ENCODE assay signal across 11 mouse cellular contexts in genomic region chr2:92608013-92608619, GRCm38 (mm10). TPM values are rescaled to one million over a fixed set of nuclear protein-coding genes. Genes with fewer than 3 reads are reported as not detected.
DNase-seq lines count a peak whose midpoint lies in the region; ATAC-seq and TF ChIP-seq lines count a peak whose summit lies in the region.
"Had no signal": no experiment of that assay in that cellular context is flagged by ENCODE, and none has a peak within 500 bp of the region (broad histone marks: within the 10 kb centered on the region; RNA-seq: fewer than 3 reads in every experiment).

No protein-coding gene starts in this region.

- H3K27me3 ChIP-seq in intestine, postnatal 0 days (replicated peaks; ENCODE audit: control insufficient read depth, insufficient read depth, low read length), result 0 out of 2 replicates have a peak, but pooled peaks cover under 1% of the 10 kb centered on the region
- H3K27me3 ChIP-seq in intestine, embryonic 15.5 days (replicated peaks), result peaks cover 2% of the 10 kb centered on the region; the same call in 1 of the 2 replicates
- H3K27me3 ChIP-seq in MEL (ENCODE audit: control insufficient read depth in 1 of 2, insufficient read depth in 2 of 2, low read length in 2 of 2), result no peaks in the 10 kb centered on the region; a peak in 2 of 4 replicates
- no peaks in the 10 kb centered on the region for H3K27me3 ChIP-seq in midbrain, embryonic 14.5 days (ENCODE audit: control insufficient read depth, insufficient read depth, low read length)
- peaks cover 44% of the 10 kb centered on the region for H3K27me3 ChIP-seq in liver, embryonic 12.5 days (replicated peaks)

- H3K79me2 ChIP-seq in MEL (ENCODE audit: control insufficient read depth, insufficient read depth, low read length, poor library complexity), result no peaks in the 10 kb centered on the region

- no peak for TF ChIP-seq POLR2A in MEL (IDR thresholded peaks at IDR 0.05; ENCODE audit: control insufficient read depth in 1 of 2, insufficient read depth in 1 of 2, low read depth in 1 of 2, low read length in 2 of 2, poor library complexity in 1 of 2)

- no peaks in the 10 kb centered on the region for H3K4me1 ChIP-seq in intestine, postnatal 0 days (replicated peaks; ENCODE audit: control insufficient read depth, insufficient read depth, low read length)
- H3K4me1 ChIP-seq in intestine, embryonic 15.5 days (replicated peaks), result no peaks in the 10 kb centered on the region
- peaks cover 12 to 20% of the 10 kb centered on the region in 2 experiments; a peak in 3 of 4 replicates for H3K4me1 ChIP-seq in MEL (ENCODE audit: control insufficient read depth in 1 of 2, insufficient read depth in 2 of 2, low read length in 2 of 2)
- peaks cover 14% of the 10 kb centered on the region for H3K4me1 ChIP-seq in midbrain, embryonic 14.5 days (ENCODE audit: control insufficient read depth, insufficient read depth, low read length)
- 0 out of 2 replicates have a peak, but pooled peaks cover 4% of the 10 kb centered on the region for H3K4me1 ChIP-seq in liver, embryonic 12.5 days
- H3K4me1 ChIP-seq: limb, embryonic 13.5 days had no signal

- no peak overlapping the region for H3K27ac ChIP-seq in intestine, postnatal 0 days (ENCODE audit: low read depth, low read length)
- H3K27ac ChIP-seq in intestine, embryonic 15.5 days, result no peak overlapping the region
- H3K27ac ChIP-seq in MEL (ENCODE audit: control insufficient read depth, low read depth, low read length), result peak overlapping the region; percentile 33; the same call in 1 of the 2 replicates
- no peak overlapping the region for H3K27ac ChIP-seq in midbrain, embryonic 14.5 days (replicated peaks; ENCODE audit: low read depth, low read length)
- no peak overlapping the region for H3K27ac ChIP-seq in liver, embryonic 12.5 days
- H3K27ac ChIP-seq: limb, embryonic 13.5 days; neural tube, embryonic 12.5 days had no signal

- peak; percentile 28; the same call in 1 of the 2 replicates for ATAC-seq in intestine, postnatal 0 days
- ATAC-seq in intestine, embryonic 15.5 days, result no peak
- no peak for ATAC-seq in midbrain, embryonic 14.5 days (ENCODE audit: low FRiP score, low TSS enrichment)
- no peak for ATAC-seq in liver, embryonic 12.5 days

- no peaks in the 10 kb centered on the region for H3K9me3 ChIP-seq in intestine, postnatal 0 days (ENCODE audit: control insufficient read depth)
- H3K9me3 ChIP-seq in intestine, embryonic 15.5 days, result no peaks in the 10 kb centered on the region
- H3K9me3 ChIP-seq in MEL (replicated peaks; ENCODE audit: insufficient read depth, low read length), result no peaks in the 10 kb centered on the region
- H3K9me3 ChIP-seq in midbrain, embryonic 14.5 days (ENCODE audit: control insufficient read depth, low read length), result no peaks in the 10 kb centered on the region
- H3K9me3 ChIP-seq in liver, embryonic 12.5 days (replicated peaks), result no peaks in the 10 kb centered on the region
- H3K9me3 ChIP-seq: limb, embryonic 13.5 days; neural tube, embryonic 12.5 days had no signal

- H3K9ac ChIP-seq in intestine, postnatal 0 days (ENCODE audit: low read depth, low read length), result no peak overlapping the region
- no peak overlapping the region for H3K9ac ChIP-seq in intestine, embryonic 15.5 days
- peak overlapping the region; percentile 13; the same call in 1 of the 2 replicates for H3K9ac ChIP-seq in MEL (ENCODE audit: control insufficient read depth, low read depth, low read length, poor library complexity, severe bottlenecking)
- no peak overlapping the region for H3K9ac ChIP-seq in midbrain, embryonic 14.5 days (replicated peaks; ENCODE audit: low read length)
- no peak overlapping the region for H3K9ac ChIP-seq in liver, embryonic 12.5 days
- H3K9ac ChIP-seq: limb, embryonic 13.5 days; neural tube, embryonic 12.5 days had no signal

- WGBS in intestine, postnatal 0 days, result 50% methylated on average over 12 of the region's 12 CpGs
- WGBS in intestine, embryonic 15.5 days, result 62% methylated on average over 12 of the region's 12 CpGs
- 48% methylated on average over 12 of the region's 12 CpGs for WGBS in midbrain, embryonic 14.5 days
- 42% methylated on average over 12 of the region's 12 CpGs for WGBS in liver, embryonic 12.5 days (ENCODE audit: insufficient replicate concordance)

- no peak overlapping the region for H3K4me2 ChIP-seq in intestine, postnatal 0 days (replicated peaks; ENCODE audit: low read depth)
- no peak overlapping the region for H3K4me2 ChIP-seq in intestine, embryonic 15.5 days (replicated peaks)
- H3K4me2 ChIP-seq in midbrain, embryonic 14.5 days (ENCODE audit: low read length), result no peak overlapping the region
- H3K4me2 ChIP-seq in liver, embryonic 12.5 days, result no peak overlapping the region
- H3K4me2 ChIP-seq: limb, embryonic 13.5 days; neural tube, embryonic 12.5 days had no signal

- H3K36me3 ChIP-seq in intestine, postnatal 0 days (ENCODE audit: control insufficient read depth, insufficient read depth), result no peaks in the 10 kb centered on the region
- H3K36me3 ChIP-seq in intestine, embryonic 15.5 days, result no peaks in the 10 kb centered on the region
- H3K36me3 ChIP-seq in MEL (ENCODE audit: control insufficient read depth in 1 of 2, insufficient read depth in 2 of 2, low read length in 2 of 2), result peaks cover 0 to 11% of the 10 kb centered on the region in 2 experiments; a peak in 2 of 4 replicates
- peaks cover 10% of the 10 kb centered on the region for H3K36me3 ChIP-seq in midbrain, embryonic 14.5 days (ENCODE audit: control insufficient read depth, insufficient read depth, low read length)
- H3K36me3 ChIP-seq in liver, embryonic 12.5 days, result no peaks in the 10 kb centered on the region

- no peak for TF ChIP-seq CTCF in intestine, postnatal 0 days (IDR thresholded peaks at IDR 0.05; ENCODE audit: low read depth)
- no peak for TF ChIP-seq CTCF in MEL (IDR thresholded peaks at IDR 0.05 in 2 of 3, conservative IDR thresholded peaks at IDR 0.05 in 1 of 3; ENCODE audit: control insufficient read depth in 1 of 3, insufficient read depth in 1 of 3, low read depth in 2 of 3, low read length in 3 of 3, poor library complexity in 1 of 3, severe bottlenecking in 1 of 3)

- peak in 1 of 2 experiments; percentile 68; a peak in 2 of 4 replicates for TF ChIP-seq EP300 in MEL (IDR thresholded peaks at IDR 0.05; ENCODE audit: low read depth in 1 of 2, low read length in 2 of 2)

- peak; percentile 82 for DNase-seq in 416B (ENCODE audit: low read depth)
- DNase-seq in MEL (ENCODE audit: low read depth, low spot score), result peak; percentile 60
- DNase-seq in midbrain, embryonic 14.5 days, result peak; percentile 24
- no peak for DNase-seq in testis, postnatal 10 days (ENCODE audit: low spot score)
- DNase-seq: gastrocnemius, postnatal 14 days; thymus, adult 18-20 months had no signal

- no peak for TF ChIP-seq RAD21 in MEL (IDR thresholded peaks at IDR 0.05; ENCODE audit: low read depth, low read length)

- H3K4me3 ChIP-seq in intestine, postnatal 0 days (ENCODE audit: low read depth, low read length), result no peak overlapping the region
- H3K4me3 ChIP-seq in intestine, embryonic 15.5 days (replicated peaks), result no peak overlapping the region
- H3K4me3 ChIP-seq in MEL (ENCODE audit: control insufficient read depth in 1 of 2, insufficient read depth in 1 of 2, low read depth in 2 of 2, low read length in 2 of 2), result peak overlapping the region in 1 of 2 experiments; percentile 34; a peak in 1 of 4 replicates
- H3K4me3 ChIP-seq in midbrain, embryonic 14.5 days (replicated peaks; ENCODE audit: low read depth, low read length), result no peak overlapping the region
- H3K4me3 ChIP-seq in liver, embryonic 12.5 days, result no peak overlapping the region
- H3K4me3 ChIP-seq: limb, embryonic 13.5 days; neural tube, embryonic 12.5 days had no signal

TF ChIP-seq in MEL, 35 proteins besides CTCF, POLR2A, EP300 and RAD21 (continues in another document):
- no peak for TF ChIP-seq SMC3 (IDR thresholded peaks at IDR 0.05; ENCODE audit: low read depth, low read length)
- TF ChIP-seq KAT2A (conservative IDR thresholded peaks at IDR 0.05; ENCODE audit: low read depth, low read length), result no peak
- TF ChIP-seq GATA1 (IDR thresholded peaks at IDR 0.05; ENCODE audit: low read depth, low read length), result no peak
- TF ChIP-seq POLR2AphosphoS2 (IDR thresholded peaks at IDR 0.05; ENCODE audit: low read length), result no peak
- TF ChIP-seq ZC3H11A (IDR thresholded peaks at IDR 0.05; ENCODE audit: low read depth, low read length), result no peak
- no peak for TF ChIP-seq MAFK (IDR thresholded peaks at IDR 0.05; ENCODE audit: borderline replicate concordance, low read depth, low read length)
- TF ChIP-seq ZKSCAN1 (IDR thresholded peaks at IDR 0.05; ENCODE audit: low read depth, low read length), result no peak
- no peak for TF ChIP-seq HCFC1 (IDR thresholded peaks at IDR 0.05; ENCODE audit: low read depth, low read length)
- no peak for TF ChIP-seq ZMIZ1 (IDR thresholded peaks at IDR 0.05; ENCODE audit: low read depth, low read length)
- no peak; the same call in 1 of the 2 replicates for TF ChIP-seq NELFE (IDR thresholded peaks at IDR 0.05; ENCODE audit: low read depth, low read length)
- no peak for TF ChIP-seq ZNF384 (IDR thresholded peaks at IDR 0.05; ENCODE audit: low read depth, low read length)
- peak; percentile 91 for TF ChIP-seq MAX (IDR thresholded peaks at IDR 0.05; ENCODE audit: low read length)
- TF ChIP-seq SIN3A (IDR thresholded peaks at IDR 0.05; ENCODE audit: low read length), result peak; percentile 63
- no peak for TF ChIP-seq CHD1 (IDR thresholded peaks at IDR 0.05; ENCODE audit: low read depth, low read length)
- TF ChIP-seq TAL1 (IDR thresholded peaks at IDR 0.05; ENCODE audit: low read length), result no peak
- no peak for TF ChIP-seq TBP (IDR thresholded peaks at IDR 0.05; ENCODE audit: low read depth, low read length)
- peak; percentile 36; the same call in 1 of the 2 replicates for TF ChIP-seq MYB (IDR thresholded peaks at IDR 0.05; ENCODE audit: low read depth, low read length)
- TF ChIP-seq MXI1 (IDR thresholded peaks at IDR 0.05; ENCODE audit: low read depth, low read length), result peak; percentile 78
- no peak for TF ChIP-seq UBTF (IDR thresholded peaks at IDR 0.05; ENCODE audit: borderline replicate concordance, insufficient read depth, low read depth, low read length)
- no peak for TF ChIP-seq MAZ (IDR thresholded peaks at IDR 0.05; ENCODE audit: low read depth, low read length)
- peak; percentile 95 for TF ChIP-seq BHLHE40 (IDR thresholded peaks at IDR 0.05; ENCODE audit: borderline replicate concordance, low read depth, low read length)

RNA-seq across cellular contexts. Expression of gene Chst1, which starts 8.6 kb away (rescaled TPM):
- polyA plus RNA-seq in intestine, postnatal 0 days (2015; fragmentation: Nextera tagmentation; extraction: Ambion mirVana), result 2.2 and 2.3 TPM in 2 replicates
- polyA plus RNA-seq in intestine, embryonic 15.5 days (2015; fragmentation: Nextera tagmentation; extraction: Ambion mirVana), result 4.1 and 4.5 TPM in 2 replicates
- total RNA-seq in MEL (2012; rRNA removed), result 0.35 and 0.56 TPM in 2 replicates
- polyA plus RNA-seq in MEL (2012; ENCODE audit: insufficient read depth in 1 of 2, insufficient read length in 2 of 2, low read depth in 1 of 2, low replicate concordance in 2 of 2, missing spikeins in 1 of 2), result under 1 TPM in 1 of 2 experiments, not detected in 1; 0.14 TPM
- 25.2 and 26.1 TPM in 2 replicates for polyA plus RNA-seq in midbrain, embryonic 14.5 days (2014; fragmentation: Nextera tagmentation; extraction: Ambion mirVana)
- polyA plus RNA-seq in liver, embryonic 12.5 days (2016; fragmentation: Nextera tagmentation; extraction: Ambion mirVana), result 0.56 and 0.59 TPM in 2 replicates
